Mouse (Mus musculus): Measurements from ENCODE around the gene Defa20. TPM values are rescaled to one million over a fixed set of nuclear protein-coding genes. Genes with fewer than 3 reads are reported as not detected.
"Not testable (repeated sequence)": the region's sequence is repeated elsewhere in the genome, so short reads cannot be mapped to it uniquely, and the experiment has no call there.

Defa20 gene
- not detected in 2 replicates for polyA plus RNA-seq (2016; fragmentation: Nextera tagmentation; extraction: Ambion mirVana)

DNA sequence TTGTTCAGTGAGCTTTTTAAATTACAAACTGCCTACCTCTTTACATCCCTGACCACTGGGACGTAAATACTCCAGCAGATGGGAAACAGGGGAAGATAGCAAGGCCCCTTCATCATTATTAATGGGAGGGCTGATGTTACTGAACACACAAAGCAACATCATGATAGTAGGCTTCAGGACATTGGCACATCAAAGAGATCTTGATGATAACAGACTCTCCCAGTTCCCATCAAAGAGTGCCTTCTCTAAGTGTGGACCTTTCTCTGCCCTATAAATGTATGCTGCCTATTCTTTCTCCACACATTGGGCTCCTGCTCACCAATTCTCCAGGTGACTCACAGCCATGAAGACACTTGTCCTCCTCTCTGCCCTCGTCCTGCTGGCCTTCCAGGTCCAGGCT is at the start of gene Defa20:
Gene Defa20 (plus strand): TSS at position 301 of the 400 bp plus-strand sequence.
- not testable (repeated sequence) for H3K4me2 ChIP-seq; H3K9ac ChIP-seq; ATAC-seq (ENCODE audit: insufficient number of reproducible peaks, low FRiP score); H3K27me3 ChIP-seq (replicated peaks); H3K4me3 ChIP-seq; H3K4me1 ChIP-seq (replicated peaks); H3K36me3 ChIP-seq; H3K9me3 ChIP-seq (replicated peaks); H3K27ac ChIP-seq (ENCODE audit: poor library complexity, severe bottlenecking)
- no CpG with 5 or more reads among the region's 2 CpGs for WGBS

GRCm38 (mm10) chr8:21528732-21529131 is 19.7 kb downstream of the Defa20 start, which contains the start of gene Defa32:
Gene Defa32, plus strand, starts transcription at chr8:21529032.
- H3K9me3 ChIP-seq (replicated peaks); H3K4me1 ChIP-seq (replicated peaks); ATAC-seq (ENCODE audit: insufficient number of reproducible peaks, low FRiP score); H3K9ac ChIP-seq; H3K27ac ChIP-seq (ENCODE audit: poor library complexity, severe bottlenecking); H3K4me3 ChIP-seq; H3K4me2 ChIP-seq; H3K36me3 ChIP-seq; H3K27me3 ChIP-seq (replicated peaks): not testable (repeated sequence)
- WGBS: no CpG with 5 or more reads among the region's 2 CpGs

Other genes with a start within 250 kb of the Defa20 start
- not detected in 2 replicates for gene Defa27, start 193.7 kb upstream of the Defa20 start, polyA plus RNA-seq (2016; fragmentation: Nextera tagmentation; extraction: Ambion mirVana)
- not detected in 2 replicates for gene Defa29, start 182.2 kb upstream of the Defa20 start, polyA plus RNA-seq (2016; fragmentation: Nextera tagmentation; extraction: Ambion mirVana)
- not detected in 2 replicates for gene Defa2, start 130.7 kb upstream of the Defa20 start, polyA plus RNA-seq (2016; fragmentation: Nextera tagmentation; extraction: Ambion mirVana)
- not detected in 2 replicates for gene Defa33, start 117.4 kb upstream of the Defa20 start, polyA plus RNA-seq (2016; fragmentation: Nextera tagmentation; extraction: Ambion mirVana)
- gene Defa36, start 81.8 kb upstream of the Defa20 start, polyA plus RNA-seq (2016; fragmentation: Nextera tagmentation; extraction: Ambion mirVana): not detected in 2 replicates
- not detected in 2 replicates for gene Gm7849, start 52.7 kb upstream of the Defa20 start, polyA plus RNA-seq (2016; fragmentation: Nextera tagmentation; extraction: Ambion mirVana)
- not detected in 2 replicates for gene Defa32, start 19.8 kb downstream of the Defa20 start, polyA plus RNA-seq (2016; fragmentation: Nextera tagmentation; extraction: Ambion mirVana)
- not detected in 2 replicates for gene Defa37, start 56.1 kb downstream of the Defa20 start, polyA plus RNA-seq (2016; fragmentation: Nextera tagmentation; extraction: Ambion mirVana)
- gene Defa28, start 73.7 kb downstream of the Defa20 start, polyA plus RNA-seq (2016; fragmentation: Nextera tagmentation; extraction: Ambion mirVana): not detected in 2 replicates
- not detected in 2 replicates for gene Gm7861, start 85.2 kb downstream of the Defa20 start, polyA plus RNA-seq (2016; fragmentation: Nextera tagmentation; extraction: Ambion mirVana)
- not detected in 2 replicates for gene Defa26, start 108.9 kb downstream of the Defa20 start, polyA plus RNA-seq (2016; fragmentation: Nextera tagmentation; extraction: Ambion mirVana)
- gene Defa17, start 146.5 kb downstream of the Defa20 start, polyA plus RNA-seq (2016; fragmentation: Nextera tagmentation; extraction: Ambion mirVana): not detected in 2 replicates
- gene Defa34, start 156.5 kb downstream of the Defa20 start, polyA plus RNA-seq (2016; fragmentation: Nextera tagmentation; extraction: Ambion mirVana): not detected in 2 replicates
- not detected in 2 replicates for gene AY761184, start 194.4 kb downstream of the Defa20 start, polyA plus RNA-seq (2016; fragmentation: Nextera tagmentation; extraction: Ambion mirVana)
- not detected in 2 replicates for gene Defa24, start 225.2 kb downstream of the Defa20 start, polyA plus RNA-seq (2016; fragmentation: Nextera tagmentation; extraction: Ambion mirVana)

All from heart, embryonic 12.5 days (tissue).